ENCODE assay signal across 11 mouse cellular contexts in the genomic region with DNA sequence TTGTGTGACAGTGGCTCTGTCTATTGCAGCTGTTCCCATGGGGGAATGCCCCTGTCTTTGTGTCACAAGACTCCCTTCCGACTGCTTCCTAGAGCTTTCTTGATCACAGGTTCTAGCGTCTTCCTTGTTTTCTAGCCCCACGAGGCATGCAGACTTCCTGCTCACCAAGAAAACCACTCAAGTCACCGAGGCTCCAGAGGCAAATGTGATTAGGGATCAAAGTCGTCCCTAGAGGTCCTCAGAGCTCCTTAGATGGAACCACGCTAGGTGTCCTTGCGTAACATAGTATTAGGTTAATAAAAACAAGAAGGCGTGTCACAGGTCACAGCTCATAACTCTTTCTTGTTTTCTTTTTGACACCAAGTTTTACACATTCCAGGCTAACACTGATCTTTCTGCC. TPM values are rescaled to one million over a fixed set of nuclear protein-coding genes. Genes with fewer than 3 reads are reported as not detected.
DNase-seq lines count a peak whose midpoint lies in the region; ATAC-seq and TF ChIP-seq lines count a peak whose summit lies in the region.
"Had no signal": no experiment of that assay in that cellular context is flagged by ENCODE, and none has a peak within 500 bp of the region (broad histone marks: within the 10 kb centered on the region; RNA-seq: fewer than 3 reads in every experiment).

No protein-coding gene starts in this region.

- no peak for TF ChIP-seq EP300 in heart, postnatal 0 days (IDR thresholded peaks at IDR 0.05; ENCODE audit: low read depth)

- intact Hi-C loops in heart, postnatal 25 days (cut with DNase I) = no loop called here

- 31% methylated on average over 8 of the region's 8 CpGs for WGBS in heart, postnatal 0 days
- WGBS in lung, embryonic 14.5 days = 27% methylated on average over 8 of the region's 8 CpGs
- 17% methylated on average over 8 of the region's 8 CpGs for WGBS in lung, adult 2 months
- 37% methylated on average over 8 of the region's 8 CpGs for WGBS in stomach, embryonic 14.5 days

- H3K4me2 ChIP-seq in heart, postnatal 0 days (ENCODE audit: low read depth, low read length) = no peak overlapping the region
- no peak overlapping the region for H3K4me2 ChIP-seq in lung, embryonic 14.5 days
- no peak overlapping the region for H3K4me2 ChIP-seq in stomach, embryonic 14.5 days (replicated peaks; ENCODE audit: low read depth, low read length)

- no peaks in the 10 kb centered on the region for H3K4me1 ChIP-seq in heart, postnatal 0 days (ENCODE audit: control insufficient read depth, insufficient read depth)
- no peaks in the 10 kb centered on the region for H3K4me1 ChIP-seq in lung, embryonic 14.5 days (ENCODE audit: insufficient read depth)
- H3K4me1 ChIP-seq in lung, adult 2 months (ENCODE audit: control insufficient read depth, insufficient read depth, low read length) = no peaks in the 10 kb centered on the region
- H3K4me1 ChIP-seq in stomach, embryonic 14.5 days (ENCODE audit: control insufficient read depth, insufficient read depth, low read length) = no peaks in the 10 kb centered on the region

- H3K27me3 ChIP-seq in heart, postnatal 0 days (ENCODE audit: control insufficient read depth, insufficient read depth, low read length) = no peaks in the 10 kb centered on the region
- no peaks in the 10 kb centered on the region for H3K27me3 ChIP-seq in lung, embryonic 14.5 days (ENCODE audit: insufficient read depth, low read length)
- H3K27me3 ChIP-seq in stomach, embryonic 14.5 days (ENCODE audit: control insufficient read depth, insufficient read depth, low read length) = no peaks in the 10 kb centered on the region

- no peak for TF ChIP-seq POLR2A in lung, adult 2 months (IDR thresholded peaks at IDR 0.05; ENCODE audit: borderline replicate concordance, extremely low read depth, low read depth, low read length)

- no peak overlapping the region for H3K4me3 ChIP-seq in heart, postnatal 0 days (ENCODE audit: low read depth, low read length)
- no peak overlapping the region for H3K4me3 ChIP-seq in lung, embryonic 14.5 days (ENCODE audit: low read depth, low read length)
- H3K4me3 ChIP-seq in lung, adult 2 months (replicated peaks; ENCODE audit: extremely low read depth, low read depth, low read length) = no peak overlapping the region
- H3K4me3 ChIP-seq in stomach, embryonic 14.5 days (ENCODE audit: low read depth, low read length) = no peak overlapping the region

- H3K9me3 ChIP-seq in heart, postnatal 0 days (replicated peaks; ENCODE audit: control insufficient read depth, low read length) = no peaks in the 10 kb centered on the region
- H3K9me3 ChIP-seq in lung, embryonic 14.5 days (ENCODE audit: low read depth, low read length) = no peaks in the 10 kb centered on the region
- no peaks in the 10 kb centered on the region for H3K9me3 ChIP-seq in stomach, embryonic 14.5 days (ENCODE audit: control insufficient read depth, low read depth, low read length)

- H3K27ac ChIP-seq in heart, postnatal 0 days (ENCODE audit: low read depth) = no peak overlapping the region
- H3K27ac ChIP-seq in lung, embryonic 14.5 days (ENCODE audit: low read depth) = no peak overlapping the region
- no peak overlapping the region for H3K27ac ChIP-seq in stomach, embryonic 14.5 days (ENCODE audit: low read length)
- H3K27ac ChIP-seq: macrophage had no signal

- H3K36me3 ChIP-seq in heart, postnatal 0 days (replicated peaks; ENCODE audit: control insufficient read depth, insufficient read depth, low read length) = no peaks in the 10 kb centered on the region
- H3K36me3 ChIP-seq in lung, embryonic 14.5 days (ENCODE audit: insufficient read depth) = no peaks in the 10 kb centered on the region
- H3K36me3 ChIP-seq in stomach, embryonic 14.5 days (ENCODE audit: control insufficient read depth, insufficient read depth, low read length) = no peaks in the 10 kb centered on the region

- peak; percentile 20 for TF ChIP-seq CTCF in heart, postnatal 0 days (IDR thresholded peaks at IDR 0.05; ENCODE audit: low read depth)
- TF ChIP-seq CTCF in lung, embryonic 14.5 days (IDR thresholded peaks at IDR 0.05; ENCODE audit: low read depth) = peak; percentile 30; the same call in 1 of the 2 replicates
- no peak for TF ChIP-seq CTCF in lung, adult 2 months (IDR thresholded peaks at IDR 0.05; ENCODE audit: insufficient read depth, low read length)

- DNase-seq in heart, postnatal 0 days (ENCODE audit: low spot score) = no peak
- no peak for DNase-seq in heart, postnatal 25 days (ENCODE audit: low spot score)
- peak; percentile 42 for DNase-seq in lung, embryonic 14.5 days
- no peak for DNase-seq in lung, adult 2 months
- peak; percentile 37 for DNase-seq in kidney, postnatal 14 days
- DNase-seq in layer of hippocampus, postnatal 14 days (ENCODE audit: low spot score in 2 of 2) = no peak
- no peak for DNase-seq in T-cell, adult 2 months (ENCODE audit: low spot score)
- DNase-seq: cerebellum, adult 8-10 months; thymus, postnatal 14 days had no signal

- H3K9ac ChIP-seq in heart, postnatal 0 days (replicated peaks; ENCODE audit: low read depth, low read length) = no peak overlapping the region
- H3K9ac ChIP-seq in lung, embryonic 14.5 days = no peak overlapping the region
- no peak overlapping the region for H3K9ac ChIP-seq in stomach, embryonic 14.5 days (replicated peaks; ENCODE audit: low read depth, low read length)

- ATAC-seq in heart, postnatal 0 days (ENCODE audit: insufficient read depth, low read depth) = no peak
- no peak for ATAC-seq in lung, embryonic 14.5 days (ENCODE audit: insufficient read depth)
- 0 out of 2 replicates have a peak, but pooled peaks have one; percentile 65 for ATAC-seq in stomach, embryonic 14.5 days (ENCODE audit: insufficient number of reproducible peaks, insufficient read depth, low FRiP score, low read depth)

RNA-seq across cellular contexts. Expression of gene Fam234b, which starts 13.8 kb away (rescaled TPM):
- 3.7 and 4.3 TPM in 2 replicates for total RNA-seq in heart, postnatal 0 days (2014; rRNA removed; ENCODE audit: low replicate concordance)
- polyA plus RNA-seq in heart, postnatal 0 days (2015; fragmentation: Nextera tagmentation; extraction: Ambion mirVana) = 4.5 and 4.8 TPM in 2 replicates
- 1 to 10 TPM; 6.5 to 6.7 TPM for total RNA-seq in heart, postnatal 25 days (2021)
- polyA plus RNA-seq in lung, embryonic 14.5 days (2014; fragmentation: Nextera tagmentation; extraction: Ambion mirVana) = 22.4 and 25.2 TPM in 2 replicates
- polyA plus RNA-seq in lung, adult 2 months (2012; rRNA removed) = 6.3 and 9.2 TPM in 2 replicates
- polyA plus RNA-seq in stomach, embryonic 14.5 days (2014; fragmentation: Nextera tagmentation; extraction: Ambion mirVana) = 26.2 and 28.8 TPM in 2 replicates
- total RNA-seq in layer of hippocampus, postnatal 14 days (2021) = 100 to 1,000 TPM; 122 to 133 TPM

RNA-seq across cellular contexts. Expression of gene Hebp1, which starts 13.9 kb away (rescaled TPM):
- total RNA-seq in heart, postnatal 0 days (2014; rRNA removed; ENCODE audit: low replicate concordance) = 8.8 and 35.5 TPM in 2 replicates
- polyA plus RNA-seq in heart, postnatal 0 days (2015; fragmentation: Nextera tagmentation; extraction: Ambion mirVana) = 10.9 and 11.0 TPM in 2 replicates
- total RNA-seq in heart, postnatal 25 days (2021) = 10 to 100 TPM; 40.0 to 43.4 TPM
- 2.5 and 2.7 TPM in 2 replicates for polyA plus RNA-seq in lung, embryonic 14.5 days (2014; fragmentation: Nextera tagmentation; extraction: Ambion mirVana)
- 15.4 and 33.8 TPM in 2 replicates for polyA plus RNA-seq in lung, adult 2 months (2012; rRNA removed)
- 9.6 and 14.3 TPM in 2 replicates for polyA plus RNA-seq in stomach, embryonic 14.5 days (2014; fragmentation: Nextera tagmentation; extraction: Ambion mirVana)
- total RNA-seq in layer of hippocampus, postnatal 14 days (2021) = 10 to 100 TPM; 54.1 to 62.0 TPM

Comparison
In these comparisons a context has a peak if more than half of its experiments do, and no peak if none do; other contexts are left out.
1. DNase-seq: peak in lung, embryonic 14.5 days (single experiment) and kidney, postnatal 14 days (single experiment); none in heart, postnatal 0 days (single experiment), heart, postnatal 25 days (single experiment), lung, adult 2 months (single experiment), layer of hippocampus, postnatal 14 days (0 of 2) and T-cell, adult 2 months (single experiment).